Comparison of ENCODE assay signal across 23 mouse cellular contexts in the genomic region with DNA sequence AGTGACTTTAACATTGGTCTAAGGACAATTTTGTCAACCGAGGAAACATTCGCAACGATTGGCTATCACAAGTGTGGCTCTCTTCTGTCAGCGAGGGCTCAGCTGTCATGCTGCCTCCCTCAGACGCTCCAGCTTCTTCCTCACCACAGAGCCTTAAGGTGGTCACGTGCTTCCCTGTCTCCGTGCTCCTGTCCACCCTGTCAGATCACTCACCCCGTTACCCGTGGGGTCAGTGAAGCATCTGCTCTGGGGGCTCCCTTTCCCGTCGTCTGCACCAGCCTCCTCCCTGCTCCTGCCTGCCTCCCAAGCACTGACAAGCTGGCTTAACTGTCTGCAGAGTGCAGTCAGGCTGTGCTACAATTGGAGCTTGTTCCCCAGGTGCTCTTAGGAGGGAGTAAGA.
A peak's percentile ranks its signal among the peaks of the same experiment; 100 is the strongest.
DNase-seq lines count a peak whose midpoint lies in the region; ATAC-seq lines count a peak whose summit lies in the region.
"Had no signal": no experiment of that assay in that cellular context is flagged by ENCODE, and none has a peak within 500 bp of the region (broad histone marks: within the 10 kb centered on the region; RNA-seq: fewer than 3 reads in every experiment).

No protein-coding gene starts in this region.

- peaks cover 57% of the 10 kb centered on the region for H3K4me1 ChIP-seq in hindbrain, embryonic 10.5 days (replicated peaks)
- H3K4me1 ChIP-seq in hindbrain, embryonic 13.5 days (replicated peaks) = peaks cover 51% of the 10 kb centered on the region
- peaks cover 35% of the 10 kb centered on the region for H3K4me1 ChIP-seq in kidney, embryonic 15.5 days
- peaks cover 6% of the 10 kb centered on the region for H3K4me1 ChIP-seq in midbrain, embryonic 11.5 days (ENCODE audit: control insufficient read depth, insufficient read depth, low read length)
- peaks cover 6% of the 10 kb centered on the region; the same call in 1 of the 2 replicates for H3K4me1 ChIP-seq in midbrain, embryonic 14.5 days (ENCODE audit: control insufficient read depth, insufficient read depth, low read length)

- H3K9ac ChIP-seq in hindbrain, embryonic 13.5 days = no peak overlapping the region
- no peak overlapping the region for H3K9ac ChIP-seq in kidney, embryonic 15.5 days
- H3K9ac ChIP-seq in midbrain, embryonic 11.5 days (ENCODE audit: low read length) = no peak overlapping the region
- H3K9ac ChIP-seq in midbrain, embryonic 14.5 days (replicated peaks; ENCODE audit: low read length) = no peak overlapping the region
- H3K9ac ChIP-seq: embryonic facial prominence, embryonic 12.5 days; embryonic facial prominence, embryonic 15.5 days; forebrain, postnatal 0 days; hindbrain, embryonic 12.5 days had no signal

- H3K9me3 ChIP-seq in hindbrain, embryonic 10.5 days = no peaks in the 10 kb centered on the region
- H3K9me3 ChIP-seq in hindbrain, embryonic 13.5 days = no peaks in the 10 kb centered on the region
- no peaks in the 10 kb centered on the region for H3K9me3 ChIP-seq in kidney, embryonic 15.5 days (replicated peaks)
- H3K9me3 ChIP-seq in midbrain, embryonic 11.5 days (ENCODE audit: control insufficient read depth, low read length) = no peaks in the 10 kb centered on the region
- no peaks in the 10 kb centered on the region for H3K9me3 ChIP-seq in midbrain, embryonic 14.5 days (ENCODE audit: control insufficient read depth, low read length)
- H3K9me3 ChIP-seq: embryonic facial prominence, embryonic 12.5 days; embryonic facial prominence, embryonic 15.5 days; hindbrain, embryonic 12.5 days had no signal

- 59% methylated on average over 11 of the region's 11 CpGs for WGBS in hindbrain, embryonic 10.5 days
- WGBS in hindbrain, embryonic 13.5 days = 51% methylated on average over 11 of the region's 11 CpGs
- WGBS in kidney, embryonic 15.5 days = 40% methylated on average over 11 of the region's 11 CpGs
- 71% methylated on average over 11 of the region's 11 CpGs for WGBS in midbrain, embryonic 11.5 days
- WGBS in midbrain, embryonic 14.5 days = 56% methylated on average over 11 of the region's 11 CpGs

- no peak for DNase-seq in hindbrain, embryonic 10.5 days (ENCODE audit: low spot score)
- DNase-seq in kidney, postnatal 36 days = no peak
- DNase-seq in midbrain, embryonic 11.5 days (ENCODE audit: low spot score, missing footprints) = no peak
- no peak for DNase-seq in midbrain, embryonic 14.5 days
- DNase-seq: adrenal gland, adult 2 months; cerebellum, adult 11 months; cerebellum, adult 2 months; cerebellum, adult 9-11 months; cerebellum, postnatal 25 days; forebrain, postnatal 0 days; gastrocnemius, adult 2 months; gastrocnemius, postnatal 14 days; heart, adult 11 months; heart, postnatal 36 days had no signal

- no peak overlapping the region for H3K4me2 ChIP-seq in hindbrain, embryonic 13.5 days
- no peak overlapping the region for H3K4me2 ChIP-seq in kidney, embryonic 15.5 days
- H3K4me2 ChIP-seq in midbrain, embryonic 11.5 days = no peak overlapping the region
- no peak overlapping the region for H3K4me2 ChIP-seq in midbrain, embryonic 14.5 days (ENCODE audit: low read length)
- H3K4me2 ChIP-seq: embryonic facial prominence, embryonic 12.5 days; embryonic facial prominence, embryonic 15.5 days; hindbrain, embryonic 12.5 days had no signal

- H3K27me3 ChIP-seq in hindbrain, embryonic 10.5 days (ENCODE audit: insufficient read depth, poor library complexity, severe bottlenecking) = no peaks in the 10 kb centered on the region
- no peaks in the 10 kb centered on the region for H3K27me3 ChIP-seq in hindbrain, embryonic 13.5 days
- no peaks in the 10 kb centered on the region for H3K27me3 ChIP-seq in kidney, embryonic 15.5 days
- no peaks in the 10 kb centered on the region for H3K27me3 ChIP-seq in midbrain, embryonic 11.5 days (ENCODE audit: control insufficient read depth, insufficient read depth, low read length)
- H3K27me3 ChIP-seq in midbrain, embryonic 14.5 days (ENCODE audit: control insufficient read depth, insufficient read depth, low read length) = no peaks in the 10 kb centered on the region
- H3K27me3 ChIP-seq: embryonic facial prominence, embryonic 12.5 days; hindbrain, embryonic 12.5 days had no signal

- H3K36me3 ChIP-seq in hindbrain, embryonic 10.5 days = peaks cover 15% of the 10 kb centered on the region
- H3K36me3 ChIP-seq in hindbrain, embryonic 13.5 days = peaks cover 8% of the 10 kb centered on the region
- peaks cover 17% of the 10 kb centered on the region for H3K36me3 ChIP-seq in kidney, embryonic 15.5 days
- H3K36me3 ChIP-seq in midbrain, embryonic 11.5 days (ENCODE audit: control insufficient read depth, insufficient read depth, low read length) = no peaks in the 10 kb centered on the region
- 0 out of 2 replicates have a peak, but pooled peaks cover 9% of the 10 kb centered on the region for H3K36me3 ChIP-seq in midbrain, embryonic 14.5 days (ENCODE audit: control insufficient read depth, insufficient read depth, low read length)
- H3K36me3 ChIP-seq: embryonic facial prominence, embryonic 12.5 days; hindbrain, embryonic 12.5 days had no signal

- no peak for ATAC-seq in hindbrain, embryonic 13.5 days (ENCODE audit: low FRiP score)
- ATAC-seq in kidney, embryonic 15.5 days (replicated peaks; ENCODE audit: low FRiP score) = peak; percentile 70; the same call in 1 of the 2 replicates
- 0 out of 2 replicates have a peak, but pooled peaks have one; percentile 44 for ATAC-seq in midbrain, embryonic 11.5 days (ENCODE audit: low FRiP score)
- no peak for ATAC-seq in midbrain, embryonic 14.5 days (ENCODE audit: low FRiP score, low TSS enrichment)
- ATAC-seq: CD4-positive, CD25-positive, alpha-beta regulatory T cell, adult 4 months; forebrain, embryonic 14.5 days; forebrain, postnatal 0 days; hindbrain, postnatal 0 days; inflammation-experienced regulatory T-cells, adult 6 months had no signal

- 0 out of 2 replicates have a peak overlapping the region, but pooled peaks have one; percentile 13 for H3K27ac ChIP-seq in hindbrain, embryonic 10.5 days
- H3K27ac ChIP-seq in hindbrain, embryonic 13.5 days = no peak overlapping the region
- no peak overlapping the region for H3K27ac ChIP-seq in kidney, embryonic 15.5 days
- H3K27ac ChIP-seq in midbrain, embryonic 11.5 days (ENCODE audit: low read depth, low read length) = no peak overlapping the region
- H3K27ac ChIP-seq in midbrain, embryonic 14.5 days (replicated peaks; ENCODE audit: low read depth, low read length) = no peak overlapping the region
- H3K27ac ChIP-seq: embryonic facial prominence, embryonic 12.5 days; embryonic facial prominence, embryonic 15.5 days; gastrocnemius, adult 2 months; hindbrain, postnatal 0 days had no signal

- H3K4me3 ChIP-seq in hindbrain, embryonic 10.5 days = no peak overlapping the region
- no peak overlapping the region for H3K4me3 ChIP-seq in hindbrain, embryonic 13.5 days
- no peak overlapping the region for H3K4me3 ChIP-seq in kidney, embryonic 15.5 days (replicated peaks)
- no peak overlapping the region for H3K4me3 ChIP-seq in midbrain, embryonic 11.5 days (ENCODE audit: low read depth, low read length)
- H3K4me3 ChIP-seq in midbrain, embryonic 14.5 days (replicated peaks; ENCODE audit: low read depth, low read length) = no peak overlapping the region
- H3K4me3 ChIP-seq: embryonic facial prominence, embryonic 12.5 days; embryonic facial prominence, embryonic 15.5 days; gastrocnemius, adult 2 months; hindbrain, embryonic 12.5 days had no signal

Comparison
In these comparisons a context has a peak if more than half of its experiments do, and no peak if none do; other contexts are left out.
1. ATAC-seq: peak in kidney, embryonic 15.5 days (single experiment) and midbrain, embryonic 11.5 days (single experiment); none in hindbrain, embryonic 13.5 days (single experiment) and midbrain, embryonic 14.5 days (single experiment).